Mouse (Mus musculus): ENCODE measurements around the gene Isyna1.

DNA sequence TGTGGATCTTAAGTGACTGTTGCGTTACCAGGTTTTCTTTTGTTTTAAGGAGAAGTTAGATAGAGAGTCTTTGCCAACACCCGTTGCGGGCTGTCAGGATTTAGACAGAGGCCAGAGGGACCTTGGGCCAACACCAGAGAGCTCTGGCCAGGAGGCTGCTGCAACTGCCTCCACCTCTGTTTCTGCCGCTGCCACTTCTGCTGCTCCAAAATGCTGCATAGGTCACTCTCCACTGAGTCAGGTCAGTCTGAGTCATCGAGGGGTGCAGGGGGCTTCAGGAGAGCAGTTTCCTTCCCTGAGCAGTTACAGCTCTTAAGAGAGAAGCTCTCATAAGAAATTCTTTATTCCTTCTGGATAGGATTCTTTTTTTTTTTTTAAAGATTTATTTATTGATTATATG lies 32.9 kb downstream of the Isyna1 start:
- TF ChIP-seq CTCF (conservative IDR thresholded peaks at IDR 0.05; ENCODE audit: low read length) (no peak), POU5F1 (IDR thresholded peaks at IDR 0.05; ENCODE audit: borderline replicate concordance, low read length) (no peak), NANOG (IDR thresholded peaks at IDR 0.05; ENCODE audit: borderline replicate concordance, low read length) (no peak)
